Mouse (Mus musculus) embryonic facial prominence, embryonic 14.5 days (tissue): ENCODE data around the gene Dnm3. TPM values are rescaled to one million over a fixed set of nuclear protein-coding genes. Genes with fewer than 3 reads are reported as not detected.
A peak's percentile ranks its signal among the peaks of the same experiment; 100 is the strongest.

Experiments
- ATAC-seq: fragments of 200-750 bp; cut with Nextera tagmentation; 2 replicates; pipeline ENCODE4 v1.8.0; 2017; ENCODE audit warnings: low read depth, moderate number of reproducible peaks, moderate TSS enrichment
- DNase-seq: peaks from one replicate; pipeline ENCODE4 v3.0.0-alpha.2; 2015; ENCODE audit warnings: low spot score
- H3K27ac ChIP-seq: fragments of 300-500 bp; sonication (generic); replicated peaks from 2 replicates; pipeline ENCODE4 v1.5.1; 2014; ENCODE audit warnings: low read depth, mild to moderate bottlenecking, low read length, moderate library complexity
- H3K27me3 ChIP-seq: fragments of 300-500 bp; sonication (generic); replicated peaks from 2 replicates; pipeline ENCODE4 v1.6.1; 2014; ENCODE audit warnings: low read length; ENCODE audit not compliant: control insufficient read depth, insufficient read depth
- H3K36me3 ChIP-seq: fragments of 300-500 bp; sonication (generic); 2 replicates; pipeline ENCODE4 v1.6.1; 2014; ENCODE audit warnings: low read length, mixed read lengths; ENCODE audit not compliant: control insufficient read depth, insufficient read depth
- H3K4me1 ChIP-seq: fragments of 300-500 bp; sonication (generic); 2 replicates; pipeline ENCODE4 v1.6.1; 2014; ENCODE audit warnings: antibody characterized with exemption, low read length; ENCODE audit not compliant: control insufficient read depth, insufficient read depth
- H3K4me2 ChIP-seq: fragments of 300-500 bp; sonication (generic); 2 replicates; pipeline ENCODE4 v1.6.1; 2014; ENCODE audit warnings: low read depth, mild to moderate bottlenecking, low read length, moderate library complexity, mixed read lengths
- H3K4me3 ChIP-seq: fragments of 300-500 bp; sonication (generic); 2 replicates; pipeline ENCODE4 v1.5.1; 2014; ENCODE audit warnings: low read depth, mild to moderate bottlenecking, low read length
- H3K9ac ChIP-seq: fragments of 300-500 bp; sonication (generic); 2 replicates; pipeline ENCODE4 v1.6.1; 2014; ENCODE audit warnings: low read depth, mild to moderate bottlenecking, low read length, moderate library complexity, mixed read lengths
- H3K9me3 ChIP-seq: fragments of 300-500 bp; sonication (generic); 2 replicates; pipeline ENCODE4 v1.6.1; 2016; ENCODE audit warnings: low read length; ENCODE audit not compliant: control insufficient read depth
- WGBS: fragments of 180-500 bp; shearing (Covaris S2); extraction: QIAGEN DNeasy Blood & Tissue Kit; methylation state at CpG from one replicate; pipeline ENCODE4 v1.1.7; 2014; 5-methylcytosine and 5-hydroxymethylcytosine counted together
- polyA plus RNA-seq: library from polyadenylated mRNA; unstranded; fragments of >200 nt; fragmentation: Nextera tagmentation; extraction: Ambion mirVana; gene quantifications from 2 replicates; pipeline ENCODE4 v1.2.1, GENCODE M21; 2014

The Dnm3 gene
- polyA plus RNA-seq, 1 experiment from 2014 or later, result 9.1 TPM

DNA sequence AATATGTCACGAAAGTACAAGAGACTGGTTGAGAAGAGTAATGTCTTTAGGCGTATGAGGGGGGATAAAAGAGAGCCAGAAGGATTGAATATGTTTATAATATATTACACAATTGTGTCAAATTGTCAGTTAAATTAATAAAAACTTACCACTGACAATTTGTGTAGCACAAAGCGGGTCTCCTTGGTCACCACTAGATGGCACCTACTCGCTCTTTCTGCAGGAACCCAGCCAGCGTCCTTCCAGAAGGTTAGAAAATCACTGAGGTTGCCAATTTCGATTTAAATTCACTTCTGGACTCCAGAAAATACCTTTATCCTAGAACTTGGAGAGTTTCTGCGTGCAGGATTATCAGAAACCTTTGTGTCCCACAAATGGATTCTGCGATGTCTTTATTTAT is 119.8 kb downstream of the Dnm3 start:
- H3K4me3 ChIP-seq, result no peak overlapping the region
- H3K27me3 ChIP-seq, result no peaks in the 10 kb centered on the region
- ATAC-seq (no peak), DNase-seq (peak; percentile 86)
- H3K4me1 ChIP-seq, result peaks cover 17% of the 10 kb centered on the region
- H3K4me2 ChIP-seq, result no peak overlapping the region
- no peaks in the 10 kb centered on the region for H3K9me3 ChIP-seq
- no peak overlapping the region for H3K27ac ChIP-seq
- H3K36me3 ChIP-seq, result no peaks in the 10 kb centered on the region
- 34% methylated on average over 8 of the region's 8 CpGs for WGBS
- no peak overlapping the region for H3K9ac ChIP-seq

- Histone ChIP-seq H3K4me3 (no peak overlapping the region), H3K9ac (no peak overlapping the region), H3K4me1 (0 out of 2 replicates have a peak, but pooled peaks cover 5% of the 10 kb centered on the region), H3K4me2 (no peak overlapping the region), H3K27ac (no peak overlapping the region), H3K36me3 (no peaks in the 10 kb centered on the region), H3K9me3 (no peaks in the 10 kb centered on the region), H3K27me3 (no peaks in the 10 kb centered on the region)
- ATAC-seq (no peak), DNase-seq (no peak)
- WGBS, result 61% methylated on average over 5 of the region's 5 CpGs
Measured at GRCm38 (mm10) chr1:162356481-162356880, 121.4 kb downstream of the Dnm3 start.

DNA sequence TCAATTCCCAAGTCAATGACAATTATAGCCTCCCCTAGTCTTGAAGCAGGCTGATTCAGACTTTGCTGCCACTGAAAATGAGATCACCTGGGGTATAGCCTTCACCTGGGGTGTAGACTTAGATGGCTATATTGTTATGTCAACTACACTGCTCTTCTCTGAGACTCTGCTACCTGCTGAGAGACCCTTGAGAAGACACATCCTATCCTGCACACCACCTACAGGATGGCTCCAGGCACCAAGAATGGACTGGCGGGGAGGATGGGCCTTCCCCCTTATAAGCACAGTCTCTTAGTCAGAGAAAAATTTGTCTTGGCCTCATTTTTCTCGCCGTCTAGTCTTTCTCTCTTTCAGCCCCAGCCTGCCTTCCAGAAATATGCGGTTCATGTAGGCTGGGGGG is 123.1 kb downstream of the Dnm3 start:
- no peak overlapping the region for H3K4me3 ChIP-seq
- no peak overlapping the region for H3K9ac ChIP-seq
- no peaks in the 10 kb centered on the region for H3K27me3 ChIP-seq
- H3K4me2 ChIP-seq, result no peak overlapping the region
- 0 out of 2 replicates have a peak, but pooled peaks cover 4% of the 10 kb centered on the region for H3K4me1 ChIP-seq
- no peak overlapping the region for H3K27ac ChIP-seq
- H3K36me3 ChIP-seq, result no peaks in the 10 kb centered on the region
- DNase-seq (no peak), ATAC-seq (no peak)
- 82% methylated on average over 4 of the region's 4 CpGs for whole genome bisulfite sequencing
- H3K9me3 ChIP-seq, result no peaks in the 10 kb centered on the region

DNA sequence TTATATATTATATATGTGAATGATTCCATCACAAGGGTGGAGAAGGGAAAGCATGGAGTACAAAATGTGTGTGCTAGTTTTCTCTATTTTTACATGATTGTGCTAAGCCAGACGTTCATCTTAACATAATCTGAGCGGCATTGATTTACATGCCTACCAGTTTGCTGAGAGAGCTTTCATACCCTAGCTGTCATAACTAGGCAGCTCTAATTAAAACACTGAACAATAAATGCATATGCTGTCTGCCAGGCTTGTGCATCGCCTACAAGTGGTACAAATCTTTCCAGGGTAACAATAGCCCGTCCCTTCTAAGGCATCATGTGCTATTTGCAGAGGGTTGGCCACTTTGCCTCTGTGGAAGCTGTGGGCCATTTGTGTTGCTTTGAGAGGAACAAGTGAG is 124.0 kb downstream of the Dnm3 start:
- WGBS, result 89% methylated on average over 4 of the region's 4 CpGs
- Histone ChIP-seq H3K4me2 (no peak overlapping the region), H3K27me3 (no peaks in the 10 kb centered on the region), H3K9ac (no peak overlapping the region), H3K4me1 (no peaks in the 10 kb centered on the region), H3K9me3 (no peaks in the 10 kb centered on the region), H3K36me3 (no peaks in the 10 kb centered on the region), H3K4me3 (no peak overlapping the region), H3K27ac (no peak overlapping the region)
- ATAC-seq (no peak), DNase-seq (no peak)

DNA sequence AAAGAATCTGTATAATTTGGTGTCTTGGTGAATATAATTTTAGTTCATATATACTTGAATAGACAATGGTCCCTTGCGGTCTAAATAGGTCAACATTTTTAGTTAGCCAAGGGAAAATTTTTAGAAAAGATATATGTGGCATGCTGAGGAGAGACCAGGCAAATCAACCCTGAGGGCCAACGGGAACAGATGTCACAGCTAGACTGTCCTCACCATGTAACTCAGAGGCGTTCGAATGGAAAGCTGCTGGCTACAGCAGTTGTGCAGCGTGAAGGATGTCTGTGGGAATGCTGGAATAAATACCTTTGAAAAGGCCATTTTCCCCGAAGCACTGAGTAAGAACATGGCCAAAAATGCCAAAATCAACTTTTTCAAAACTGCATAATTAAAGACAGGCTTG is 128.5 kb downstream of the Dnm3 start:
- H3K9me3 ChIP-seq, result no peaks in the 10 kb centered on the region
- H3K4me3 ChIP-seq, result no peak overlapping the region
- no peaks in the 10 kb centered on the region for H3K36me3 ChIP-seq
- H3K4me2 ChIP-seq, result no peak overlapping the region
- no peaks in the 10 kb centered on the region for H3K27me3 ChIP-seq
- ATAC-seq, result no peak
- DNase-seq, result no peak
- WGBS, result 59% methylated on average over 6 of the region's 6 CpGs
- no peak overlapping the region for H3K27ac ChIP-seq
- no peak overlapping the region for H3K9ac ChIP-seq
- no peaks in the 10 kb centered on the region for H3K4me1 ChIP-seq

- WGBS, result 83% methylated on average over 4 of the region's 4 CpGs
- H3K4me1 ChIP-seq, result no peaks in the 10 kb centered on the region
- H3K9ac ChIP-seq, result no peak overlapping the region
- H3K27me3 ChIP-seq, result no peaks in the 10 kb centered on the region
- DNase-seq (no peak), ATAC-seq (no peak)
- no peaks in the 10 kb centered on the region for H3K9me3 ChIP-seq
- H3K4me3 ChIP-seq, result no peak overlapping the region
- H3K27ac ChIP-seq, result no peak overlapping the region
- H3K4me2 ChIP-seq, result no peak overlapping the region
- no peaks in the 10 kb centered on the region for H3K36me3 ChIP-seq
Measured at GRCm38 (mm10) chr1:162346456-162347011, 131.3 kb downstream of the Dnm3 start.

GRCm38 (mm10) chr1:162337170-162337569 is 140.7 kb downstream of the Dnm3 start:
- Histone ChIP-seq H3K4me1 (0 out of 2 replicates have a peak, but pooled peaks cover 5% of the 10 kb centered on the region), H3K36me3 (no peaks in the 10 kb centered on the region), H3K4me3 (no peak overlapping the region), H3K9ac (no peak overlapping the region), H3K27ac (no peak overlapping the region), H3K4me2 (no peak overlapping the region), H3K27me3 (no peaks in the 10 kb centered on the region), H3K9me3 (no peaks in the 10 kb centered on the region)
- DNase-seq (no peak), ATAC-seq (no peak)
- WGBS, result 88% methylated on average over 1 of the region's 1 CpGs

GRCm38 (mm10) chr1:162336640-162337039 is 141.2 kb downstream of the Dnm3 start:
- Histone ChIP-seq H3K4me2 (no peak overlapping the region), H3K27me3 (no peaks in the 10 kb centered on the region), H3K9ac (no peak overlapping the region), H3K9me3 (no peaks in the 10 kb centered on the region), H3K36me3 (no peaks in the 10 kb centered on the region), H3K4me3 (no peak overlapping the region), H3K27ac (peak overlapping the region; percentile 81), H3K4me1 (0 out of 2 replicates have a peak, but pooled peaks cover 5% of the 10 kb centered on the region)
- WGBS, result 11% methylated on average over 1 of the region's 1 CpGs
- ATAC-seq (peak; percentile 71), DNase-seq (peak; percentile 91)

DNA sequence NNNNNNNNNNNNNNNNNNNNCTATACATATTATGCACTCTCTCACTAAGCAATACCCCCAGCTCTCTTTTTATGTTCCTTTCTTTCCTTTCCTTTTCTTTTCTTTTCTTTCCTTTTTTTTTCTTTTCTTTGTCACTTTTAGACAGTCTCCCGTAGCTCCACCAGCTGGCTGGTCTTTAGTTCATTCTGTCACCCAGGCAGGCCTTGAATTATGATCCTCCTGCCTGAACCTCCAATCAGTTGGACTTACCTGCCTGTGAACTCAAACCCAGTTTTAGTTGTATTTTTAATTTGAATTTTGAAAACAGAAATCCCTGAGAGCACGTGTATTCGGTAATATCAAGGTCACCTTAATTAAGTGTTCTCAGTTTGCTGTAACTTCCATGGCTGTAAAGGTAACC is 141.6 kb downstream of the Dnm3 start:
- H3K9ac ChIP-seq, result no peak overlapping the region
- peak overlapping the region; percentile 81 for H3K27ac ChIP-seq
- 0 out of 2 replicates have a peak, but pooled peaks cover 5% of the 10 kb centered on the region for H3K4me1 ChIP-seq
- H3K27me3 ChIP-seq, result no peaks in the 10 kb centered on the region
- H3K36me3 ChIP-seq, result no peaks in the 10 kb centered on the region
- 40% methylated on average over 3 of the region's 3 CpGs for WGBS
- DNase-seq (no peak), ATAC-seq (no peak)
- H3K4me3 ChIP-seq, result no peak overlapping the region
- H3K9me3 ChIP-seq, result no peaks in the 10 kb centered on the region
- H3K4me2 ChIP-seq, result no peak overlapping the region
